Mouse (Mus musculus) forebrain, embryonic 11.5 days (tissue): ENCODE results near the gene Plpp1. TPM values are rescaled to one million over a fixed set of nuclear protein-coding genes. Genes with fewer than 3 reads are reported as not detected.

Experiments used
- ATAC-seq: fragments of 200-750 bp; cut with Nextera tagmentation; replicated peaks from 2 replicates; pipeline ENCODE4 v1.8.0; 2017; ENCODE audit warnings: moderate TSS enrichment; ENCODE audit not compliant: low FRiP score
- DNase-seq: peaks from one replicate; pipeline ENCODE4 v3.0.0-alpha.2; 2017; ENCODE audit warnings: low spot score
- H3K27ac ChIP-seq: fragments of 300-500 bp; sonication (generic); 2 replicates; pipeline ENCODE4 v1.5.1; 2014; ENCODE audit warnings: low read depth, low read length
- H3K27me3 ChIP-seq: fragments of 300-500 bp; sonication (generic); 2 replicates; pipeline ENCODE4 v1.6.1; 2014; ENCODE audit warnings: mild to moderate bottlenecking, low read length, mixed read lengths; ENCODE audit not compliant: control insufficient read depth, insufficient read depth
- H3K36me3 ChIP-seq: fragments of 300-500 bp; sonication (generic); 2 replicates; pipeline ENCODE4 v1.6.1; 2014; ENCODE audit warnings: mild to moderate bottlenecking, low read length, moderate library complexity, mixed read lengths; ENCODE audit not compliant: control insufficient read depth, insufficient read depth
- H3K4me1 ChIP-seq: fragments of 300-500 bp; sonication (generic); replicated peaks from 2 replicates; pipeline ENCODE4 v1.6.1; 2014; ENCODE audit warnings: low read length, mixed read lengths; ENCODE audit not compliant: control insufficient read depth, insufficient read depth
- H3K4me2 ChIP-seq: fragments of 300-500 bp; sonication (generic); 2 replicates; pipeline ENCODE4 v1.6.1; 2014; ENCODE audit warnings: low read depth, mild to moderate bottlenecking, low read length, moderate library complexity, mixed read lengths; ENCODE audit not compliant: severe bottlenecking
- H3K4me3 ChIP-seq: fragments of 300-500 bp; sonication (generic); 2 replicates; pipeline ENCODE4 v1.5.1; 2014; ENCODE audit warnings: low read depth, low read length
- H3K9ac ChIP-seq: fragments of 300-500 bp; sonication (generic); 2 replicates; pipeline ENCODE4 v1.6.1; 2014; ENCODE audit warnings: low read length
- H3K9me3 ChIP-seq: fragments of 300-500 bp; sonication (generic); 2 replicates; pipeline ENCODE4 v1.6.1; 2016; ENCODE audit warnings: low read length, mixed read lengths; ENCODE audit not compliant: control insufficient read depth
- WGBS: fragments of 180-500 bp; shearing (Covaris S2); extraction: QIAGEN DNeasy Blood & Tissue Kit; methylation state at CpG from one replicate; pipeline ENCODE4 v1.1.7; 2014; 5-methylcytosine and 5-hydroxymethylcytosine counted together
- polyA plus RNA-seq: library from polyadenylated mRNA; unstranded; fragments of >200 nt; fragmentation: Nextera tagmentation; extraction: Ambion mirVana; gene quantifications from 2 replicates; pipeline ENCODE4 v1.2.1, GENCODE M21; 2014

Plpp1 gene
- polyA plus RNA-seq, 1 experiment from 2014 or later, result 16.1 TPM

- Histone ChIP-seq H3K9ac (no peak overlapping the region), H3K27ac (no peak overlapping the region), H3K36me3 (no peaks in the 10 kb centered on the region), H3K4me3 (no peak overlapping the region), H3K27me3 (no peaks in the 10 kb centered on the region), H3K4me1 (peaks cover under 1% of the 10 kb centered on the region), H3K4me2 (no peak overlapping the region), H3K9me3 (no peaks in the 10 kb centered on the region)
- whole genome bisulfite sequencing, result 94% methylated on average over 3 of the region's 3 CpGs
- no peak for ATAC-seq
- no peak for DNase-seq
Measured at GRCm38 (mm10) chr13:112815996-112816395, 15.4 kb downstream of the Plpp1 start.

DNA sequence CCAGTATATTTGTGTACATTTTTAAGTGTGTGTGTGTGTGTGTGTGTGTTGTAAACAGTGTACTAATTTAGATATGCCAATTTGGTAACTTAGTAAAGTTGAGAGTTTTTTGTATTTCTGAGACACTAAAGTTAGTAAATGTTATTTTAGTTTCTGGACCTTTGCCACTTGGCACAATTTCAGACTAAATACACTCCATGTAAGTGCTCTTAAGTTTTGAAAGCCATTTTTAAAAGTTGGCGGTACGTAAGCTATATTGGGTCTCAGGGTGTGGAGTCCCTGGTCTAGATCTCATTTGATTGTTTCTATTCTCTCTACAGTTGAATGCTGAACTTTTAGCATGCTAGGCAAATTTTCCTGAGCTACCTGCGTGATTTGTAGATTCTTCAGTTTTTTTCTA is 17.5 kb downstream of the Plpp1 start:
- 89% methylated on average over 3 of the region's 3 CpGs for WGBS
- Histone ChIP-seq H3K4me1 (no peaks in the 10 kb centered on the region), H3K9ac (no peak overlapping the region), H3K9me3 (no peaks in the 10 kb centered on the region), H3K27ac (no peak overlapping the region), H3K4me3 (no peak overlapping the region), H3K36me3 (no peaks in the 10 kb centered on the region), H3K27me3 (no peaks in the 10 kb centered on the region), H3K4me2 (no peak overlapping the region)
- ATAC-seq (no peak), DNase-seq (no peak)

DNA sequence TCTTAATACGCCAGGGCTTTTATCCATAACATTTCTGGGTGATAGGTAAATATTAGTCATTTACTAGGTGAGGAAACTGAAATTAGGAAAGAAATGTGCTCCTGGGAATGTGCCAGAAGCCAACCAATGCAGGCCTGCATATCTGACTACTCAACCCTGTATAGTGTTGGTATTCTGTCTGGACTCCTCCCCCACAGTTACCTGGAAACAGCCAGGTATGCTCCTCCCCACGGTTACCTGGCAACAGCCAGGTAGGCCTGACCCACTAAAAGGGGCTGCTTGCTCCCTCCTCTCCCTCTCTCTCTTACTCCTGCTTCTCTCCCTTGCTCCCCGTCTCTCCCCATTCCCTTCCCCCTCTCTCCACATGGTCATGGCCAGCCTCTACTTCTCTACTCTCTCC is 21.8 kb downstream of the Plpp1 start:
- 71% methylated on average over 3 of the region's 3 CpGs for WGBS
- no peak for DNase-seq
- Histone ChIP-seq H3K36me3 (no peaks in the 10 kb centered on the region), H3K9me3 (no peaks in the 10 kb centered on the region), H3K27me3 (no peaks in the 10 kb centered on the region), H3K27ac (no peak overlapping the region), H3K4me1 (no peaks in the 10 kb centered on the region), H3K4me3 (no peak overlapping the region), H3K9ac (no peak overlapping the region), H3K4me2 (no peak overlapping the region)
- no peak for ATAC-seq

DNA sequence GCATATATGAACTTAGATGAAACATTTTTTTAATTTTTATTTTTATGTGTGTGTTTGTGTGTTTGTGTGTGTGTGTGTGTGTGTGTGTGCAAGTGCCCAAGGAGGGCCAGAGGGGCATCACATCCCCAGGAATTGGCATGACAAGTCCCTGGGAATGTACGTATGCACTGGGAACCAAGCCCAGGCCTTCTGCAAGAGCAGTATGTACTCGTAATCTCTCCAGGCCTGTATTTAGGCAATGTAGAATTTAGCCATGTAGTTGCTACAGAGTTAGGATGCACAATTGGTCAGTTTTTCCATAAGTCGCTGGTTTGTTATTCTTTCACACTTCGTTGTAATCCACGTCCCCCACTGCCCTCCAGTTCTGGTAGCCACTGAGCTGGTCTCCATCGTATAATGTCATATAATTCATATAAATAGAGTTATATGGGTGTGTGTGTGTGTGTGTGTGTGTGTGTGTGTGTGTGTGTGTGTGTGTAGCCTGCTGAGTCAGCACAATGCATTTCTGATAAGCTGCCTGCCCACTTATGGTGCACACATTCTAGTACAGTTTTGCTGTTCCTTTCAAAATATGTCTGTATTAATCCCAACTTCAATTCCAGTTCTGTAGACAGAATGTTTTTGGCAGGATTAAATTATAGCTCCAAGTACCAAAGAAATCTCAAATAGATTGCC is 22.8 kb downstream of the Plpp1 start:
- no peaks in the 10 kb centered on the region for H3K4me1 ChIP-seq
- H3K9me3 ChIP-seq, result no peaks in the 10 kb centered on the region
- no peak overlapping the region for H3K4me3 ChIP-seq
- DNase-seq (no peak), ATAC-seq (no peak)
- no peak overlapping the region for H3K27ac ChIP-seq
- no peak overlapping the region for H3K9ac ChIP-seq
- H3K27me3 ChIP-seq, result no peaks in the 10 kb centered on the region
- no peaks in the 10 kb centered on the region for H3K36me3 ChIP-seq
- 93% methylated on average over 6 of the region's 6 CpGs for WGBS
- no peak overlapping the region for H3K4me2 ChIP-seq

DNA sequence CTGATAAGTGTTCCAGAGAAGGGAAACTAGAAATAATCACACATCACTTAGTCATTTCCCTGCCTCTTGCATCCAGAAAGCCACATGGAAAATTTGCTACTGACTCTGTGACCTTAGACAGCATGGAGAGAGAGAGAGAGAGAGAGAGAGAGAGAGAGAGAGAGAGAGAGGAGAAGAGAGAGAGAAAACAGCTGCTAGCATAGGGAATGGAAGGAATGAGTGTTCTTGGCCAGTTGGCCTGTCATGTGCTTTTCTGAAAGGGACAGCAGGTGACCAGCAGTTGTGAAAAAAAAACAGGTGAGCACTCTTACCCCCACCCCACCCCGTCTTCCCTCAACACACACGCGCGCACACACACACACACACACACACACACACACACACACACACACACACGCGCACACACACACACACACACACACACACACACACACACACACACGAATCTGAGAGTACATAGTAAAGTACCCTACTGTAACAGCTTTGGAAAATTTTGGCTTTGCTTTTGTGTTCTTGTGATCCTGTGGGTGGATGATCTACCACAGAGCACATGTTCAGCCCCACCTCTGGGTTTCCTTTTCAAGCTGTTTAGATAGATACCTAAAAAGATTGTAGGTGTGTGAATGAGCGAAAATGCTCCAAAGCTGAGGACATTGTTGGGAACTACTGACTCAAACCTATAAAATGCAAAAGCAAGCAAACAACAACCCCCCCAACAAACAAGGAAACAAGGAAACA is 23.5 kb downstream of the Plpp1 start:
- no peak overlapping the region for H3K27ac ChIP-seq
- no peak for DNase-seq
- no peaks in the 10 kb centered on the region for H3K4me1 ChIP-seq
- H3K36me3 ChIP-seq, result no peaks in the 10 kb centered on the region
- ATAC-seq, result no peak
- no peak overlapping the region for H3K4me2 ChIP-seq
- no peaks in the 10 kb centered on the region for H3K9me3 ChIP-seq
- no peak overlapping the region for H3K9ac ChIP-seq
- H3K4me3 ChIP-seq, result no peak overlapping the region
- 71% methylated on average over 8 of the region's 8 CpGs for WGBS
- H3K27me3 ChIP-seq, result no peaks in the 10 kb centered on the region

DNA sequence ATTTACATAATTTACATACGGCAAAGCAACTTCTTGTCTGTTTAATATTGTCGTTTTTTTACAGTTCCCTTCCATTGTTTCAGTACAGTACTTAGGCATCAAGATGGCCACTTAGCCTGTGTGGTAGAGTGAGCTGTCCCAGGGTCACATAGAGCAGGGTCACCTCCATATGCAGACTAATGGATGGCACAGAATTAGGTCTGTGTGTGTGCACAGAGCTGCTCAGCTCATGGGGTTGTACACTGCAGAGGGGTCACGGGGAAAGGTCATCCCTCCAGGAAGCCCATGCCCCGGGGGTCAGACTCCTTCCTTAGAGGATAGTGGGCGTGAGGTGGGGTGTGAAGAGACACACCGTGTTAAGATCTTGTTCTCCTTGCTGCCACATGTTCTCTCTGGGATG is 24.9 kb downstream of the Plpp1 start:
- 63% methylated on average over 6 of the region's 6 CpGs for WGBS
- Histone ChIP-seq H3K9me3 (no peaks in the 10 kb centered on the region), H3K9ac (no peak overlapping the region), H3K27ac (no peak overlapping the region), H3K4me2 (no peak overlapping the region), H3K4me3 (no peak overlapping the region), H3K27me3 (no peaks in the 10 kb centered on the region), H3K4me1 (no peaks in the 10 kb centered on the region), H3K36me3 (no peaks in the 10 kb centered on the region)
- ATAC-seq (no peak), DNase-seq (no peak)

GRCm38 (mm10) chr13:112829619-112830018 is 29.0 kb downstream of the Plpp1 start:
- 85% methylated on average over 2 of the region's 2 CpGs for WGBS
- Histone ChIP-seq H3K4me2 (no peak overlapping the region), H3K4me3 (no peak overlapping the region), H3K9me3 (no peaks in the 10 kb centered on the region), H3K27me3 (no peaks in the 10 kb centered on the region), H3K9ac (no peak overlapping the region), H3K27ac (no peak overlapping the region), H3K4me1 (no peaks in the 10 kb centered on the region), H3K36me3 (no peaks in the 10 kb centered on the region)
- DNase-seq (no peak), ATAC-seq (no peak)

DNA sequence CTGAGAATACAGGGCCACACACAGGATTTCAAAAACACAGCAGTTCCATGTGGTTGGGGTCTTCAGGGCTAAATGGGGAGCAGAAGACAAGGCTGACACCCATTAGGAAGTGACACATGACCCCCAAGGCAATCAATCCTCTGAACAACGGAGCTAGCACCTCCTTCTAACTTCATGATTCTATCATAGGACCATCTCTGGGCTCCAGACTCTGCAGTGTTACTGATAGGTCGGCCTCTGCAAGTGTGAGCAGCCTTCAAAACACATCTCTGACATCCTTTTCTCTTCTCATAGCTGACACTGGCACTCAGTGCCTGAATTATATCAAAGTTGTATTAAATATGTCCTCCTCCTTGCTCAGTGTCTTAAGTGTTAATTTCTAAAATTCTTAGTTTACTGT is 32.0 kb downstream of the Plpp1 start:
- ATAC-seq, result no peak
- Histone ChIP-seq H3K4me3 (no peak overlapping the region), H3K4me2 (no peak overlapping the region), H3K4me1 (no peaks in the 10 kb centered on the region; the same call in 1 of the 2 replicates), H3K9me3 (no peaks in the 10 kb centered on the region), H3K9ac (no peak overlapping the region), H3K36me3 (no peaks in the 10 kb centered on the region), H3K27me3 (no peaks in the 10 kb centered on the region), H3K27ac (no peak overlapping the region)
- DNase-seq, result no peak
- WGBS, result 75% methylated on average over 2 of the region's 2 CpGs
